Mouse (Mus musculus) hindbrain, postnatal 0 days (tissue): ENCODE measurements at regions not wholly inside any gene's neighbourhood (a gene's known extent, or its start where the extent isn't known, plus 50 kb on each side); places are given as distances from the start of the nearest gene placed in this dataset.
A peak's percentile ranks its signal among the peaks of the same experiment; 100 is the strongest.

Experiments used
- ATAC-seq: fragments of 200-750 bp; cut with Nextera tagmentation; 2 replicates; pipeline ENCODE4 v1.8.0; 2017; ENCODE audit warnings: mild to moderate bottlenecking, moderate TSS enrichment, moderate library complexity
- DNase-seq: peaks from one replicate; pipeline ENCODE4 v3.0.0-alpha.2; 2015; ENCODE audit warnings: low spot score
- H3K27ac ChIP-seq: fragments of 300-500 bp; sonication (generic); 2 replicates; pipeline ENCODE4 v1.5.1; 2014; ENCODE audit warnings: mild to moderate bottlenecking
- H3K27me3 ChIP-seq: fragments of 300-500 bp; sonication (generic); 2 replicates; pipeline ENCODE4 v1.6.1; 2014; ENCODE audit warnings: low read length, mixed read lengths; ENCODE audit not compliant: insufficient read depth
- H3K36me3 ChIP-seq: fragments of 300-500 bp; sonication (generic); 2 replicates; pipeline ENCODE4 v1.6.1; 2014; ENCODE audit warnings: low read length, mixed read lengths; ENCODE audit not compliant: insufficient read depth
- H3K4me1 ChIP-seq: fragments of 300-500 bp; sonication (generic); 2 replicates; pipeline ENCODE4 v1.6.1; 2014; ENCODE audit warnings: antibody characterized with exemption, low read length, mixed read lengths; ENCODE audit not compliant: insufficient read depth
- H3K4me2 ChIP-seq: fragments of 300-500 bp; sonication (generic); 2 replicates; pipeline ENCODE4 v1.6.1; 2014; ENCODE audit warnings: low read depth, mild to moderate bottlenecking, low read length, moderate library complexity, mixed read lengths
- H3K4me3 ChIP-seq: fragments of 300-500 bp; sonication (generic); 2 replicates; pipeline ENCODE4 v1.5.1; 2014; ENCODE audit warnings: low read length
- H3K9ac ChIP-seq: fragments of 300-500 bp; sonication (generic); replicated peaks from 2 replicates; pipeline ENCODE4 v1.6.1; 2014; ENCODE audit warnings: mild to moderate bottlenecking, low read length, moderate library complexity, mixed read lengths
- H3K9me3 ChIP-seq: fragments of 300-500 bp; sonication (generic); 2 replicates; pipeline ENCODE4 v1.6.1; 2016; ENCODE audit warnings: low read length, mixed read lengths
- CTCF ChIP-seq: IDR thresholded peaks from 2 replicates; pipeline ENCODE4 v1.5.1; 2016; ENCODE audit warnings: antibody characterized with exemption, control low read depth, low read depth
- WGBS: fragments of 180-500 bp; shearing (Covaris S2); extraction: QIAGEN DNeasy Blood & Tissue Kit; methylation state at CpG from one replicate; pipeline ENCODE4 v1.1.7; 2014; 5-methylcytosine and 5-hydroxymethylcytosine counted together

GRCm38 (mm10) chr19:55985518-55985917 lies 243.9 kb downstream of the Tcf7l2 start:
- no peaks in the 10 kb centered on the region for H3K4me1 ChIP-seq
- ATAC-seq: no peak
- no peak overlapping the region for H3K4me3 ChIP-seq
- H3K27me3 ChIP-seq: no peaks in the 10 kb centered on the region
- no peaks in the 10 kb centered on the region for H3K9me3 ChIP-seq
- whole genome bisulfite sequencing: 48% methylated on average over 4 of the region's 4 CpGs
- no peak overlapping the region for H3K4me2 ChIP-seq
- no peaks in the 10 kb centered on the region for H3K36me3 ChIP-seq
- TF ChIP-seq CTCF: no peak
- H3K9ac ChIP-seq: no peak overlapping the region
- DNase-seq: peak; percentile 51
- H3K27ac ChIP-seq: no peak overlapping the region

- H3K4me1 ChIP-seq: no peaks in the 10 kb centered on the region
- no peaks in the 10 kb centered on the region for H3K9me3 ChIP-seq
- ATAC-seq: no peak
- TF ChIP-seq CTCF: no peak
- no peak for DNase-seq
- H3K4me3 ChIP-seq: no peak overlapping the region
- H3K27ac ChIP-seq: no peak overlapping the region
- 57% methylated on average over 21 of the region's 21 CpGs for WGBS
- no peaks in the 10 kb centered on the region for H3K36me3 ChIP-seq
- no peak overlapping the region for H3K4me2 ChIP-seq
- no peaks in the 10 kb centered on the region for H3K27me3 ChIP-seq
- no peak overlapping the region for H3K9ac ChIP-seq
Measured at GRCm38 (mm10) chr19:55991791-55992726, 250.4 kb downstream of the Tcf7l2 start.

- Histone ChIP-seq H3K9me3 (no peaks in the 10 kb centered on the region), H3K27ac (no peak overlapping the region), H3K36me3 (no peaks in the 10 kb centered on the region), H3K4me3 (no peak overlapping the region), H3K4me1 (no peaks in the 10 kb centered on the region), H3K4me2 (no peak overlapping the region), H3K9ac (no peak overlapping the region), H3K27me3 (no peaks in the 10 kb centered on the region)
- ATAC-seq: no peak
- TF ChIP-seq CTCF: no peak
- no peak for DNase-seq
- 78% methylated on average over 5 of the region's 5 CpGs for WGBS
Measured at GRCm38 (mm10) chr19:55992727-55993066, 251.1 kb downstream of the Tcf7l2 start.

- WGBS: 85% methylated on average over 2 of the region's 2 CpGs
- TF ChIP-seq CTCF: no peak
- no peaks in the 10 kb centered on the region for H3K4me1 ChIP-seq
Measured at GRCm38 (mm10) chr19:55995721-55996120, 254.1 kb downstream of the Tcf7l2 start.

GRCm38 (mm10) chr19:55998454-55999180 lies 257.0 kb downstream of the Tcf7l2 start:
- Histone ChIP-seq H3K27ac (no peak overlapping the region), H3K4me3 (no peak overlapping the region), H3K27me3 (no peaks in the 10 kb centered on the region), H3K4me1 (no peaks in the 10 kb centered on the region), H3K9ac (no peak overlapping the region), H3K9me3 (no peaks in the 10 kb centered on the region), H3K36me3 (no peaks in the 10 kb centered on the region), H3K4me2 (no peak overlapping the region)
- ATAC-seq (no peak), DNase-seq (no peak)
- peak; percentile 55 for TF ChIP-seq CTCF
- WGBS: 64% methylated on average over 15 of the region's 15 CpGs

More at GRCm38 (mm10) chr19:55995721-55996120, 254.1 kb downstream of the Tcf7l2 start:
- Histone ChIP-seq H3K4me3 (no peak overlapping the region), H3K36me3 (no peaks in the 10 kb centered on the region), H3K9me3 (no peaks in the 10 kb centered on the region), H3K27me3 (no peaks in the 10 kb centered on the region), H3K9ac (no peak overlapping the region), H3K27ac (no peak overlapping the region), H3K4me2 (no peak overlapping the region)
- DNase-seq (no peak), ATAC-seq (no peak)

GRCm38 (mm10) chr19:55999409-55999808 lies 257.8 kb downstream of the Tcf7l2 start:
- H3K9ac ChIP-seq: no peak overlapping the region
- H3K4me2 ChIP-seq: no peak overlapping the region
- no peak overlapping the region for H3K27ac ChIP-seq
- H3K9me3 ChIP-seq: no peaks in the 10 kb centered on the region
- TF ChIP-seq CTCF: no peak
- WGBS: 67% methylated on average over 3 of the region's 3 CpGs
- no peak overlapping the region for H3K4me3 ChIP-seq
- no peaks in the 10 kb centered on the region for H3K4me1 ChIP-seq
- ATAC-seq (no peak), DNase-seq (no peak)
- no peaks in the 10 kb centered on the region for H3K27me3 ChIP-seq
- H3K36me3 ChIP-seq: no peaks in the 10 kb centered on the region

GRCm38 (mm10) chr19:56001428-56001827 lies 259.8 kb downstream of the Tcf7l2 start:
- no peak overlapping the region for H3K27ac ChIP-seq
- H3K27me3 ChIP-seq: no peaks in the 10 kb centered on the region
- ATAC-seq: no peak
- H3K4me3 ChIP-seq: no peak overlapping the region
- H3K4me1 ChIP-seq: no peaks in the 10 kb centered on the region
- 93% methylated on average over 3 of the region's 3 CpGs for WGBS
- no peak for DNase-seq
- no peak overlapping the region for H3K9ac ChIP-seq
- no peak for TF ChIP-seq CTCF
- H3K9me3 ChIP-seq: no peaks in the 10 kb centered on the region
- H3K4me2 ChIP-seq: no peak overlapping the region
- H3K36me3 ChIP-seq: no peaks in the 10 kb centered on the region
